Mouse (Mus musculus) spleen, adult 18-20 months (tissue): Measurements from ENCODE around the gene Pparg.

Experiments used
- DNase-seq, 2 experiments: peaks; one replicate each; pipeline ENCODE4 v3.0.0; 2022; ENCODE audit warnings: mixed read lengths in 2 of 2

Pparg gene

GRCm38 (mm10) chr6:115465463-115465862 lies 104.7 kb downstream of the Pparg start:
- no peak for DNase-seq

GRCm38 (mm10) chr6:115465876-115466275 lies 105.1 kb downstream of the Pparg start:
- no peak for DNase-seq

GRCm38 (mm10) chr6:115466601-115467000 lies 105.8 kb downstream of the Pparg start:
- no peak for DNase-seq

- no peak for DNase-seq
Observed at GRCm38 (mm10) chr6:115469666-115470581, 109.2 kb downstream of the Pparg start.

- no peak for DNase-seq
Observed at GRCm38 (mm10) chr6:115471956-115472355, 111.2 kb downstream of the Pparg start.

- no peak for DNase-seq
Observed at GRCm38 (mm10) chr6:115477081-115477695, 116.4 kb downstream of the Pparg start.

- no peak for DNase-seq
Observed at GRCm38 (mm10) chr6:115479963-115480321, 119.2 kb downstream of the Pparg start.

- DNase-seq, result no peak
Observed at GRCm38 (mm10) chr6:115480322-115481017, 119.7 kb downstream of the Pparg start.

GRCm38 (mm10) chr6:115481018-115481354 lies 120.2 kb downstream of the Pparg start:
- DNase-seq, result no peak

- DNase-seq, result no peak
Observed at GRCm38 (mm10) chr6:115481603-115482002, 120.9 kb downstream of the Pparg start.

- no peak for DNase-seq
Observed at GRCm38 (mm10) chr6:115485635-115486034, 124.9 kb downstream of the Pparg start.

- no peak for DNase-seq
Observed at GRCm38 (mm10) chr6:115489831-115490230, 129.1 kb downstream of the Pparg start.

GRCm38 (mm10) chr6:115492952-115493613 lies 132.3 kb downstream of the Pparg start:
- no peak for DNase-seq

- no peak for DNase-seq
Observed at GRCm38 (mm10) chr6:115493824-115494223, 133.1 kb downstream of the Pparg start.

GRCm38 (mm10) chr6:115499540-115499939 lies 138.8 kb downstream of the Pparg start:
- no peak for DNase-seq

GRCm38 (mm10) chr6:115500234-115500633 lies 139.5 kb downstream of the Pparg start:
- DNase-seq, result no peak

GRCm38 (mm10) chr6:115501131-115501530 lies 140.4 kb downstream of the Pparg start:
- no peak for DNase-seq

- no peak for DNase-seq
Observed at GRCm38 (mm10) chr6:115503038-115503437, 142.3 kb downstream of the Pparg start.

GRCm38 (mm10) chr6:115503549-115504159 lies 142.9 kb downstream of the Pparg start:
- no peak for DNase-seq

- no peak for DNase-seq
Observed at GRCm38 (mm10) chr6:115504160-115504558, 143.4 kb downstream of the Pparg start.

- no peak for DNase-seq
Observed at GRCm38 (mm10) chr6:115504915-115505314, 144.2 kb downstream of the Pparg start.

GRCm38 (mm10) chr6:115506425-115506824 lies 145.7 kb downstream of the Pparg start:
- DNase-seq, result no peak

GRCm38 (mm10) chr6:115511447-115511846 lies 150.7 kb downstream of the Pparg start:
- no peak for DNase-seq
